Mouse (Mus musculus) E14TG2a.4 (cell line): ENCODE data around the gene Lmbr1.
A peak's percentile ranks its signal among the peaks of the same experiment; 100 is the strongest.

Experiments
- H3K27me3 ChIP-seq: 2 replicates; pipeline ENCODE4 v1.6.1; 2014; ENCODE audit warnings: low read length, control low read depth; ENCODE audit not compliant: insufficient read depth
- H3K36me3 ChIP-seq: 2 replicates; pipeline ENCODE4 v1.6.1; 2014; ENCODE audit warnings: low read length, control low read depth; ENCODE audit not compliant: insufficient read depth
- H3K4me1 ChIP-seq: replicated peaks from 2 replicates; pipeline ENCODE4 v1.6.1; 2014; ENCODE audit warnings: low read depth, low read length, control low read depth
- H3K4me3 ChIP-seq: replicated peaks from 2 replicates; pipeline ENCODE4 v1.5.1; 2014; ENCODE audit warnings: mild to moderate bottlenecking, low read length
- H3K9me3 ChIP-seq: 2 replicates; pipeline ENCODE4 v1.6.1; 2014; ENCODE audit warnings: low read length, control low read depth
- CTCF ChIP-seq: conservative IDR thresholded peaks from 2 replicates; pipeline ENCODE4 v1.5.1; 2014; ENCODE audit warnings: low read length
- NANOG ChIP-seq: IDR thresholded peaks from 2 replicates; pipeline ENCODE4 v1.6.1; 2014; ENCODE audit warnings: borderline replicate concordance, low read length, mixed read lengths
- POU5F1 ChIP-seq: IDR thresholded peaks from 2 replicates; pipeline ENCODE4 v1.6.1; 2014; ENCODE audit warnings: low read length, borderline replicate concordance

Gene Lmbr1

GRCm38 (mm10) chr5:29230481-29230880 lies 147.7 kb downstream of the Lmbr1 start:
- H3K27me3 ChIP-seq: no peaks in the 10 kb centered on the region
- H3K36me3 ChIP-seq: peaks cover 11% of the 10 kb centered on the region
- peaks cover 4% of the 10 kb centered on the region; the same call in 1 of the 2 replicates for H3K9me3 ChIP-seq
- TF ChIP-seq NANOG: no peak
- TF ChIP-seq CTCF: no peak
- no peak for TF ChIP-seq POU5F1
- H3K4me3 ChIP-seq: no peak overlapping the region
- no peaks in the 10 kb centered on the region for H3K4me1 ChIP-seq

GRCm38 (mm10) chr5:29224089-29224488 lies 154.1 kb downstream of the Lmbr1 start:
- Histone ChIP-seq H3K36me3 (peaks cover 9% of the 10 kb centered on the region), H3K27me3 (no peaks in the 10 kb centered on the region), H3K4me3 (no peak overlapping the region), H3K9me3 (no peaks in the 10 kb centered on the region), H3K4me1 (no peaks in the 10 kb centered on the region)
- TF ChIP-seq POU5F1 (no peak), NANOG (no peak), CTCF (no peak)

GRCm38 (mm10) chr5:29217997-29218396 lies 160.2 kb downstream of the Lmbr1 start:
- TF ChIP-seq POU5F1: no peak
- no peak for TF ChIP-seq CTCF
- TF ChIP-seq NANOG: no peak

GRCm38 (mm10) chr5:29211980-29212555 lies 166.1 kb downstream of the Lmbr1 start:
- H3K27me3 ChIP-seq: no peaks in the 10 kb centered on the region
- no peaks in the 10 kb centered on the region for H3K9me3 ChIP-seq
- no peak overlapping the region for H3K4me3 ChIP-seq
- no peaks in the 10 kb centered on the region for H3K4me1 ChIP-seq
- TF ChIP-seq NANOG (no peak), POU5F1 (no peak), CTCF (no peak)
- H3K36me3 ChIP-seq: peaks cover 9% of the 10 kb centered on the region

More at GRCm38 (mm10) chr5:29217997-29218396, 160.2 kb downstream of the Lmbr1 start:
- Histone ChIP-seq H3K36me3 (no peaks in the 10 kb centered on the region), H3K9me3 (no peaks in the 10 kb centered on the region), H3K27me3 (no peaks in the 10 kb centered on the region), H3K4me1 (no peaks in the 10 kb centered on the region), H3K4me3 (no peak overlapping the region)

- Histone ChIP-seq H3K4me1 (peaks cover 8% of the 10 kb centered on the region), H3K4me3 (no peak overlapping the region), H3K27me3 (no peaks in the 10 kb centered on the region), H3K9me3 (no peaks in the 10 kb centered on the region), H3K36me3 (peaks cover 15% of the 10 kb centered on the region)
- TF ChIP-seq POU5F1: no peak
- no peak for TF ChIP-seq CTCF
- no peak for TF ChIP-seq NANOG
These were observed 172.5 kb downstream of the Lmbr1 start for GRCm38 (mm10) chr5:29205690-29206089.

GRCm38 (mm10) chr5:29199868-29200267 lies 178.3 kb downstream of the Lmbr1 start:
- TF ChIP-seq POU5F1 (no peak), CTCF (no peak), NANOG (no peak)

GRCm38 (mm10) chr5:29198960-29199488 lies 179.2 kb downstream of the Lmbr1 start:
- Histone ChIP-seq H3K27me3 (no peaks in the 10 kb centered on the region), H3K9me3 (no peaks in the 10 kb centered on the region), H3K36me3 (no peaks in the 10 kb centered on the region), H3K4me3 (peak overlapping the region; percentile 27), H3K4me1 (peaks cover 60% of the 10 kb centered on the region)
- TF ChIP-seq NANOG: peak; percentile 77; the same call in 1 of the 2 replicates
- no peak for TF ChIP-seq CTCF
- peak; percentile 15; the same call in 1 of the 2 replicates for TF ChIP-seq POU5F1

More at GRCm38 (mm10) chr5:29199868-29200267, 178.3 kb downstream of the Lmbr1 start:
- Histone ChIP-seq H3K9me3 (no peaks in the 10 kb centered on the region), H3K4me3 (0 out of 2 replicates have a peak overlapping the region, but pooled peaks have one; percentile 27), H3K36me3 (no peaks in the 10 kb centered on the region), H3K4me1 (peaks cover 52% of the 10 kb centered on the region), H3K27me3 (no peaks in the 10 kb centered on the region)

- Histone ChIP-seq H3K27me3 (no peaks in the 10 kb centered on the region), H3K4me1 (peaks cover 60% of the 10 kb centered on the region), H3K9me3 (no peaks in the 10 kb centered on the region), H3K4me3 (no peak overlapping the region), H3K36me3 (no peaks in the 10 kb centered on the region)
- TF ChIP-seq NANOG (no peak), POU5F1 (no peak), CTCF (no peak)
These were observed 181.0 kb downstream of the Lmbr1 start for GRCm38 (mm10) chr5:29197187-29197586.
